Mouse (Mus musculus): Measurements from ENCODE around the gene Gng7.

- TF ChIP-seq CTCF (conservative IDR thresholded peaks at IDR 0.05; ENCODE audit: insufficient read depth, insufficient read length, low read depth, low read length) (no peak), POLR2A (IDR thresholded peaks at IDR 0.05; ENCODE audit: low read depth, low read length) (no peak)
Measured at GRCm38 (mm10) chr10:81015666-81016065, 921 bp upstream of the Gng7 start.

All from kidney, adult 2 months (tissue).